Mouse (Mus musculus): Measurements from ENCODE around the gene Gsdma3.

GRCm38 (mm10) chr11:98646459-98646858, 20.3 kb downstream of the Gsdma3 start, which contains the start of gene Gsdma2:
- TF ChIP-seq CTCF (IDR thresholded peaks at IDR 0.05; ENCODE audit: borderline replicate concordance, extremely low read depth, insufficient read depth, insufficient read length) (no peak), POLR2A (IDR thresholded peaks at IDR 0.05; ENCODE audit: borderline replicate concordance, extremely low read depth, insufficient read depth, insufficient read length, poor library complexity, severe bottlenecking) (no peak)
